Mouse (Mus musculus) heart, embryonic 10.5 days (tissue): Measurements from ENCODE around the gene Dcaf11. TPM values are rescaled to one million over a fixed set of nuclear protein-coding genes. Genes with fewer than 3 reads are reported as not detected.

ENCODE experiments used
- DNase-seq: peaks from one replicate; pipeline ENCODE4 v3.0.0-alpha.2; 2017; ENCODE audit warnings: low spot score
- H3K27ac ChIP-seq: fragments of 300-500 bp; sonication (generic); 2 replicates; pipeline ENCODE4 v1.5.1; 2016; ENCODE audit warnings: mild to moderate bottlenecking
- H3K27me3 ChIP-seq: fragments of 300-500 bp; sonication (generic); 2 replicates; pipeline ENCODE4 v1.6.1; 2016; ENCODE audit warnings: mild to moderate bottlenecking; ENCODE audit not compliant: poor library complexity, insufficient read depth, severe bottlenecking
- H3K36me3 ChIP-seq: fragments of 300-500 bp; sonication (generic); 2 replicates; pipeline ENCODE4 v1.6.1; 2016; ENCODE audit warnings: mild to moderate bottlenecking, moderate library complexity
- H3K4me1 ChIP-seq: fragments of 300-500 bp; sonication (generic); 2 replicates; pipeline ENCODE4 v1.6.1; 2016; ENCODE audit warnings: mild to moderate bottlenecking
- H3K4me3 ChIP-seq: fragments of 300-500 bp; sonication (generic); 2 replicates; pipeline ENCODE4 v1.5.1; 2016; ENCODE audit warnings: mild to moderate bottlenecking, moderate library complexity
- H3K9me3 ChIP-seq: fragments of 300-500 bp; sonication (generic); 2 replicates; pipeline ENCODE4 v1.6.1; 2016; ENCODE audit warnings: mild to moderate bottlenecking, moderate library complexity
- WGBS: fragments of 180-500 bp; shearing (Covaris S2); methylation state at CpG from one replicate; pipeline ENCODE4 v1.1.7; 2016; 5-methylcytosine and 5-hydroxymethylcytosine counted together
- polyA plus RNA-seq: library from polyadenylated mRNA; unstranded; fragments of >200 nt; fragmentation: Nextera tagmentation; extraction: Ambion mirVana; gene quantifications from 2 replicates; pipeline ENCODE4 v1.2.1, GENCODE M21; 2016

The Dcaf11 gene
- polyA plus RNA-seq, 1 experiment from 2014 or later, result 69.9 TPM

DNA sequence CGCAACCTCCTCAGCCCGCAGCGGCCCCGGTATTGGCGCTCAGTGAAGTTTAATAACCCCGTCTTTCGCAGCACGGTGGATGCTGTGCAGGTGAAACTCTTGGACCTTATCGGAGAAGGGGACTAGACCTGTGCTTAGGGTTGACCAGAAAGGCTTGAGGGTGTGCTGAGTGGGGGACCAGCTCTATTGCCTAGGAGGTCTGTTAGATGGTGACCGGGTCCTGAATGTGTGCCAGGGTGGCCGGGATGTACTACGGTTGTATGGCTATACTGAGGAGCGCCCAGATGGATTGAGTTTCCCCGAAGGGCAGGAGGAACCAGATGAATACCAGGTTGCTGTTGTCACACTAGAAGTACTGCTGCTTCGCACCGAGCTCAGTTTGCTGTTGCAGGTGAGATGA is 32.4 kb downstream of the Dcaf11 start:
- H3K9me3 ChIP-seq, result no peaks in the 10 kb centered on the region
- H3K27ac ChIP-seq, result peak overlapping the region; percentile 96
- peaks cover 31% of the 10 kb centered on the region for H3K4me1 ChIP-seq
- peak overlapping the region; percentile 98 for H3K4me3 ChIP-seq
- peaks cover 45% of the 10 kb centered on the region for H3K36me3 ChIP-seq
- H3K27me3 ChIP-seq, result no peaks in the 10 kb centered on the region
- WGBS, result 7% methylated on average over 16 of the region's 16 CpGs
- no peak for DNase-seq

DNA sequence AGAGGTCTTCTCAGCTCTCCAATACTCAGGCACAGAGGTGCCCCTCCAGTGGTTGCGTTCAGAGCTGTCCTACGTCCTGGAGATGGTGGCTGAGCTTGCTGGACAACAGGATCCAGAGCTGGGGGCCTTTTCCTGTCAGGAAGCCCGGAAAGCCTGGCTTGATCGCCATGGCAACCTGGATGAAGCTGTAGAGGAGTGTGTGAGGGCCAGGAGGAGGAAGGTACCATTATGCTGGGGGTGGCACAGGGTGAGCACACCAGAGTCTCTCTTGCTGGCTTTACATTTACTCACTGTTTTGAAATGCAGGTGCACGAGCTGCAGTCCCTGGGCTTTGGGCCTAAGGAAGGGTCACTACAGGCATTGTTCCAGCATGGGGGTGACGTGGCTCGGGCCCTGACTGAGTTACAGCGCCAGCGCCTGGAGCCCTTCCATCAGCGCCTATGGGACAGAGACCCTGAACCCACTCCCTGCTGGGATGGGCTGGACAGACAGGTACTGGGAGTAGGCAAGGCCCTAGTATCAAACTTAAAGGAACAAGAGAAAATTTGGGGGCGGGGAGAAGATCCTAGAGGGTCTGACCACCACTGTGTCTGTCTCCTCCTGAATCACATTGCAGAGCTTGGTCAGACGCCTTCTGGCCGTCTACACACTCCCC is 36.4 kb downstream of the Dcaf11 start:
- H3K4me1 ChIP-seq, result peaks cover 24% of the 10 kb centered on the region
- 80% methylated on average over 13 of the region's 13 CpGs for WGBS
- 0 out of 2 replicates have a peak overlapping the region, but pooled peaks have one; percentile 1 for H3K4me3 ChIP-seq
- no peaks in the 10 kb centered on the region for H3K27me3 ChIP-seq
- H3K27ac ChIP-seq, result no peak overlapping the region
- peak; percentile 74 for DNase-seq
- no peaks in the 10 kb centered on the region for H3K9me3 ChIP-seq
- peaks cover 71% of the 10 kb centered on the region for H3K36me3 ChIP-seq

GRCm38 (mm10) chr14:55598521-55599390 is 39.0 kb downstream of the Dcaf11 start:
- WGBS, result 93% methylated on average over 21 of the region's 21 CpGs
- Histone ChIP-seq H3K4me1 (peaks cover 15% of the 10 kb centered on the region), H3K27ac (no peak overlapping the region), H3K4me3 (no peak overlapping the region), H3K9me3 (no peaks in the 10 kb centered on the region), H3K36me3 (peaks cover 95% of the 10 kb centered on the region), H3K27me3 (no peaks in the 10 kb centered on the region)
- peak; percentile 73 for DNase-seq

DNA sequence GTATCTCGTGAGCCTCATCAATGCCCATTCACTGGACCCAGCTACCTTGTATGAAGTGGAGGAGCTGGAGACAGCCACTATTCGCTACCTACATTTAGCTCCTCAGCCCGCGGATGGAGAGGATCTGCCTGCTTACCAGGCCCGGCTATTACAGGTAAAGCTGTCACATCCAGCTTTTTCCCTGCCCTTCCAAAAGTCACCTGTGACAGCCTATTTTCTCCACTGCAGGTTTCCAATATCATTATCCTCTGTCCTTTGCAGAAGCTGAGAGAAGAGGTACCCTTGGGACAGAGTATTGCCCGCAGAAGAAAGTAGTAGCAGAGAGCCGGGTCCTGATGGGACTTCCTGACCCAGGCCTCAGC is 43.4 kb downstream of the Dcaf11 start, which contains the start of gene Irf9:
Gene Irf9 (plus strand): TSS at position 301 of the 362 bp plus-strand sequence.
- peaks cover 86% of the 10 kb centered on the region for H3K36me3 ChIP-seq
- peak within 1 kb of the TSS; percentile 89 for H3K27ac ChIP-seq
- WGBS, result 80% methylated on average over 7 of the region's 7 CpGs
- no peak for DNase-seq
- H3K4me3 ChIP-seq, result peak within 1 kb of the TSS; percentile 57
- H3K4me1 ChIP-seq, result peaks cover 20% of the 10 kb centered on the region
- no peaks in the 10 kb centered on the region for H3K27me3 ChIP-seq
- H3K9me3 ChIP-seq, result no peaks in the 10 kb centered on the region

GRCm38 (mm10) chr14:55603633-55604576 is 44.1 kb downstream of the Dcaf11 start:
- H3K36me3 ChIP-seq, result peaks cover 86% of the 10 kb centered on the region
- WGBS, result 20% methylated on average over 19 of the region's 19 CpGs
- peak; percentile 96 for DNase-seq

DNA sequence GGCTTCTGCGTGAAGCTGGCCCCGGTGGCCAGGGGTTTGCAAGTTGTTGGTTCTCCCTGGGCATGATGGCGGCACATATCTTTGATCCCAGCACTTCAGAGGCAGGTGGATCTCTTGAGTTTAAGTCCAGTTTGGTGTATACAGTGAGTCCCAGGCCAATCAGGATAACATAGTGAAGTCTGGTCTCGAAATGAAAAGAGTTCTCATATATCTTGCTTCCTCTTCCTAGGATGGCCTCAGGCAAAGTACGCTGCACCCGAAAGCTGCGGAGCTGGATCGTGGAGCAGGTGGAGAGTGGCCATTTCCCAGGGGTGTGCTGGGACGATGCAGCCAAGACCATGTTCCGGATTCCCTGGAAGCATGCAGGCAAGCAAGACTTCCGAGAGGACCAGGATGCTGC is 45.0 kb downstream of the Dcaf11 start:
- no peaks in the 10 kb centered on the region for H3K27me3 ChIP-seq
- H3K36me3 ChIP-seq, result peaks cover 86% of the 10 kb centered on the region
- H3K27ac ChIP-seq, result no peak overlapping the region
- WGBS, result 93% methylated on average over 11 of the region's 11 CpGs
- H3K4me1 ChIP-seq, result peaks cover 20% of the 10 kb centered on the region
- no peak for DNase-seq
- peak overlapping the region; percentile 57; the same call in 1 of the 2 replicates for H3K4me3 ChIP-seq
- H3K9me3 ChIP-seq, result no peaks in the 10 kb centered on the region

More at GRCm38 (mm10) chr14:55603633-55604576, 44.1 kb downstream of the Dcaf11 start:
- no peaks in the 10 kb centered on the region for H3K9me3 ChIP-seq
- peak overlapping the region; percentile 89 for H3K27ac ChIP-seq
- H3K4me3 ChIP-seq, result peak overlapping the region; percentile 57
- peaks cover 20% of the 10 kb centered on the region for H3K4me1 ChIP-seq
- H3K27me3 ChIP-seq, result no peaks in the 10 kb centered on the region

- Histone ChIP-seq H3K9me3 (no peaks in the 10 kb centered on the region), H3K36me3 (peaks cover 81% of the 10 kb centered on the region), H3K4me1 (peaks cover 20% of the 10 kb centered on the region), H3K27ac (no peak overlapping the region), H3K4me3 (no peak overlapping the region), H3K27me3 (no peaks in the 10 kb centered on the region)
- 71% methylated on average over 16 of the region's 16 CpGs for WGBS
- no peak for DNase-seq
Observed at GRCm38 (mm10) chr14:55605743-55606459, 46.1 kb downstream of the Dcaf11 start.

- H3K9me3 ChIP-seq, result no peaks in the 10 kb centered on the region
- H3K36me3 ChIP-seq, result peaks cover 58% of the 10 kb centered on the region
- no peak for DNase-seq
- H3K4me3 ChIP-seq, result no peak overlapping the region
- H3K27ac ChIP-seq, result no peak overlapping the region
- WGBS, result 92% methylated on average over 6 of the region's 6 CpGs
- H3K4me1 ChIP-seq, result peaks cover 21% of the 10 kb centered on the region
- no peaks in the 10 kb centered on the region for H3K27me3 ChIP-seq
Observed at GRCm38 (mm10) chr14:55608339-55608738, 48.5 kb downstream of the Dcaf11 start.

- peaks cover 24% of the 10 kb centered on the region for H3K4me1 ChIP-seq
- no peak for DNase-seq
- no peaks in the 10 kb centered on the region for H3K27me3 ChIP-seq
- peaks cover 22% of the 10 kb centered on the region for H3K36me3 ChIP-seq
- no peaks in the 10 kb centered on the region for H3K9me3 ChIP-seq
- no peak overlapping the region for H3K27ac ChIP-seq
- WGBS, result 37% methylated on average over 6 of the region's 6 CpGs
- no peak overlapping the region for H3K4me3 ChIP-seq
Observed at GRCm38 (mm10) chr14:55613346-55613745, 53.5 kb downstream of the Dcaf11 start.

DNA sequence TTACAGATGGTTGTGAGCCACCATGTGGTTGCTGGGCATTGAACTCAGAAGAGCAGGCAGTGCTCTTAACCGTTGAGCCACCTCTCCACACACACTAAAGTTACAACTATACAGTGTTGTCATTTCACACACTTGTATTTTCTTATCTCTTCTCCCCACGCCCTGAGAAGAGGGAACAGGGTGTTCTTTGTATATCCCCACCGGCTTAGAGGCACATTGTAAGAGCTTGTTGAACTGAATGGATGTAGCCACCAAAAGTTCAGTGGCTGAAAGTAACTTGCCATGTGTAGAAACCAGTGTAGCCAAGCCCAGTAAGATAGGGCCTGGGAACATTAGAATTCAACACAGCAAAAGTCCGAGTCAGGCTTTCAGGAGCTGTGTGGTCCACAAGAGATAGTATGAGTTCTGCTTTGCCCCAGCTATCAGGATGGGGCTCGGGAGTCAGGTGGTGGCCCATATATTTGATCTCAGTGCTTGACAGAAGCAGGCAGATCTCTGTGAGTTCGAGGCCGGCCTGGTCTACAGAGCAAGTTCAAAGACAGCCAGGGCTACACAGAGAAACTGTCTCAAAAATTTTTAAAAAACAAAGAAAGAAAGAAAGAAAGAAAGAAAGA is 54.9 kb downstream of the Dcaf11 start:
- H3K4me1 ChIP-seq, result peaks cover 32% of the 10 kb centered on the region
- H3K9me3 ChIP-seq, result no peaks in the 10 kb centered on the region
- H3K27me3 ChIP-seq, result peaks cover 3% of the 10 kb centered on the region; the same call in 1 of the 2 replicates
- no peak overlapping the region for H3K4me3 ChIP-seq
- 64% methylated on average over 7 of the region's 7 CpGs for WGBS
- no peak for DNase-seq
- H3K36me3 ChIP-seq, result peaks cover 9% of the 10 kb centered on the region
- no peak overlapping the region for H3K27ac ChIP-seq

GRCm38 (mm10) chr14:55615876-55616275 is 56.1 kb downstream of the Dcaf11 start:
- 50% methylated on average over 2 of the region's 2 CpGs for WGBS
- H3K9me3 ChIP-seq, result no peaks in the 10 kb centered on the region
- DNase-seq, result no peak
- no peak overlapping the region for H3K27ac ChIP-seq
- H3K36me3 ChIP-seq, result 0 out of 2 replicates have a peak, but pooled peaks cover 2% of the 10 kb centered on the region
- peaks cover 32% of the 10 kb centered on the region for H3K4me1 ChIP-seq
- H3K4me3 ChIP-seq, result no peak overlapping the region
- H3K27me3 ChIP-seq, result peaks cover 3% of the 10 kb centered on the region; the same call in 1 of the 2 replicates
